Mouse (Mus musculus): ENCODE measurements at regions not wholly inside any gene's neighbourhood (a gene's known extent, or its start where the extent isn't known, plus 50 kb on each side); places are given as distances from the start of the nearest gene placed in this dataset.

DNA sequence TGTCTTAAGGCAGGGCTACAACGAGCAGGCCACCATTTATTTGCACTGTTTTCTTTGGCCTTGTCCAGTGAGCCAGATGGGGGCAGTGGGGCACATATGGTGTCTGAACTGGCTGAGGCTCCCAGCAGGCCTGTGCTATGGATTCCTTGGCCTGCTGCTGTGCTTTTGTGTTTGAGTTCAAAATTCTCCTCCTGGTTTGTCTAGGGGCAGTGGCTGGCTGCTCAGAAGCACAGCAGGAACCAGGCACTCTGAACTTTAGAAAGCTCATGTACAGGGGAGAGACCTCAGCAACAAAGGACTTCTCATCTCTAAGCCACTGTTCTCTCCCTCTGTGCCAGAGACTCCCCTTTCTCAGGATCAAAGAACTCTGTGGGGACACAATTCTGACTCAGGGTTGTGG lies 370.9 kb downstream of the Bckdhb start:
- no peak for DNase-seq (ENCODE audit: low spot score in 2 of 2)

DNA sequence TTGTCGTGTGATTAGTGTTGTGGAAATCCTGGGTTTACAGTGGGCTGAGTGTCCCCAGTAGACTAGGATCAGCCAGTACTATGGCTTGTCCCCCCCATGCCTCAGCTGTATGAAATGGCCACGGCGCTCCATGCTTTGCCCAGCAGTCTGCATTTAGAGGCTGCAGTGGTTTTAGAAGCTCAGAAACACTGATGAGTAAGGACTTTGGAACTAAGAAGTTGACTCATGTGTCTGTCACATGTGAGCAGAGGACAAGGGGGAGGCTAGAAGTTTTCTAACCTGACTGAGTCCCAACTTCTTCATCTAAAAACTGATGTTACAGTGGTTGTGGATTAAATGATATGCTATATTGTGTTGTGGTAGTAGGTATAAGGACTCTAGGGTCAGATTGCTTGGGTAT lies 371.5 kb downstream of the Bckdhb start:
- DNase-seq (ENCODE audit: low spot score in 2 of 2), result no peak

DNA sequence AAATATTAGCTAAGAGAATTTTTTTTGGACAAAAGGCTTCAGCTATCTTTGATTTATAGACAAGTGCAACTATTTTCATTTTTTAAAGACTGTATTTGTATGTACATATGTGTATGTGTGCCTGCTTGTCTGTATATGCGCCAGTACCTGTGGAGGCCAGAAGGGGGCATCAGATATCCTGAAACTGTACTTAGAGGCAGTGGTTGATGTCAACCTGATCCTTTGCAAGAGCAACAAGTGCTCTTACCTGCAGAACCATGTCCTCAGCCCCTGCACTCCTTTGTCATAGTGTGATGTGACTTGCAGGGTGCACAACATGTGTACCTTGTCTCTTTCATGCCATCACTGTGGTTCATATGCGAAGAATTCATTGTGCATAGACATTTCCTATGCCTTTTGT lies 379.5 kb downstream of the Bckdhb start:
- no peak for DNase-seq (ENCODE audit: low spot score in 2 of 2)

DNA sequence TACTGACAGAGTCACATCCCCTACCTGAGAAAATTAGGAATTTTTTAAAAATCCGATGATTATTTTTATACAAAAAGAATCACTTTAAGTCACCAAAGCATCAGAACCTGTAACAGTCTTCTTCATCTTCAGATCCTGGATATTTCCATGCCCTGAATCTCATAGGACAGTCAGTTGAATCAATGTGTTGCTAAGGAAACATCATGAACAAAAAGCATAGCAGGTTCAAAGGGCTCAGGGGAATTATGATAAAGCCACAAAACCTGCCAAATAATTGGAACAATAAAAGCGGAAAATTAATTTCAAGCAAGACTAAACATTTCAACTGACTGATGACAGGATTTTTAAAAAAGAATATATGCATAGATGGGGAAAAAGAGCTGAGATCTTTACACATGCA lies 393.9 kb downstream of the Bckdhb start:
- no peak for DNase-seq (ENCODE audit: low spot score in 2 of 2)

DNA sequence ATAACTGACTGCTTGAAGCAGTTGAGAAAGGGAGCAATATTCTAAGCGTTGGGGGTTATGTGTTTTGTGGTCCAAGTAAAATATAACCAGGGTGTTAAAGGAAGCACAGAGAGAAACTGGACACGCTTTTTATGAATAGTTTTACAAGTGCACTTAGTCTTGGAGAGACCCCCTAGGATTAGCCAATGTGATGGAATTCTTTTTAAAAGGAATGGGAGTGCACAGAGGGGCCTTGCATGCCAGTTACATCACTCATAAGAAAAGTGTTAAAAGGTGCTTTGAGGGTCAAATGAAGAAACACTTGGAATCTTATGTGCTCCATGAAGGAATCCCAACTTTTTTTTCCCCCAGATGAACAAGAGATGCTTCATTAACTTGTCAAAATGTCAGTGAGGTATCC lies 394.4 kb downstream of the Bckdhb start:
- DNase-seq (ENCODE audit: low spot score in 2 of 2), result no peak

DNA sequence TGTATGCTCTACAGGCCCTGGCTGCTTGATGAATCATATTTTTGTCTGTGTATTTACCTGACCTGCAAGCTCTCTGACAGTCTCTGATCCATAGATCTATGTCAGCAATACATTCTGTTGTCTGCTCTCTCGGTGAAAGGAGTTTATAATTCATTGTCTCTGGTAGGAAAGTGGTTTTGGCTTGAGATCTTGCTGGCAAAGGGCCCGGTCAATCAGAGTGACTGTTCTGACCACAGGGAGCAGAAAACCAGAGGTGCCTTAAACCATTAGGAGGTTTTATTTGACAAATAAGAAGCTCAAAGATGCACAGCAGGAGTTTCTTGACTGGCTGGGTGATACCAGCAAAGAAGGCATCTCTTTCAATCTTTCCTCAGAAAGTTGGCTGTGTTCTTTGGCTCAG lies 398.2 kb downstream of the Bckdhb start:
- no peak for DNase-seq (ENCODE audit: low spot score in 2 of 2)

DNA sequence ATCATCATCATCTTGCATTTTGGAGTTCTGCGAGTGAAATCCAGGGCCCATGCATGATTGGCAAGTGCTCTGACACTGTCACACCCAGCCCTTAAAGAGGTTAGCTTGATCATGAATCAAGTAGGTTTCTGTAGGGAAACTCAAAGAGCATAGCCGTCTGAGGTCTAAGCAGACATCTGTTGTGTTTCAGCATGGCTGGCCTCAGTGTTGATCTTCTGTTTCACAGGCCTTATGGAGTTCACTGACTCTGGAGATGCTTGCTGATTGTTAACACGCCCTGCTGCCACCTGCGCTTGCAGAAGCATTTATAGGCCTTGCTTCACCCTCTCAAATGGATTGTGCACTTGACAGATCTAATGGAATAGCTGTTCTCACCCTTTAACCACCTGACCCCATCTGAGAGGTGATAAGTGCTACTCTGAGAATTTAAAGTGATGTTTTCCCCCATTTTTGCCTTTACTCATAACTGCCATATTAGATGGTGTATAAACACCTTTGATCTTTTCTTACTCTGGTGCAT lies 406.2 kb downstream of the Bckdhb start:
- no peak for DNase-seq (ENCODE audit: low spot score in 2 of 2)

DNA sequence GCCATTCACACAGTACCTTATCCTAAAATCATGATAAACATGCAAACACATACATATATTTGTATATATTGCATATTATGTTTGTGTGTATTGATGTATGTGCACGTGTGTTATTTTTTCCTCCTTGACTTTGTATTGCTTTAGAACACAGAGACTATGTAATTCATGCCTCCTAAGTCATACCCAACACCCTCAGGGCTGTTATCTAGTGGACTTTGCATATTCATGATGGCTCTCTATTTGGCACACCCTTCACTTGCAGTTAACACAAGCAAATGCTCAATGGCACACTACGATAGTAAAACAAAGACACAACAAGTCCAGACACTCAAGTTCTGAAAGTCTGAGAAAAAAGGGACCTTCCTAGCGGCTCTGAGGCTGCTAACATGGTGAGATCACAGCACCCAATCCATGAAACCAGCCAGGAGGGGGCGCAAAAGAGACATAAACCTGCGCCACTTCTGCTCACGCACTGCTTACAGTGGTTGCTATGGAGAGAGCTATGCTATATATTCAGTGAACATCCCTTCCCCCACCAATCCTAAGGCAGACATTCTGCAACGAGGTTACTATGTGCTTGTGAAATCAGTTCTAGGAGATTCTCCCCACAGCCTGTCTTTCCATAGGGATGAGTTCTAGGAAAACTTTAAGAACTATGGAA lies 418.6 kb downstream of the Bckdhb start:
- DNase-seq (ENCODE audit: low spot score in 2 of 2), result peak; percentile 52 to 81

DNA sequence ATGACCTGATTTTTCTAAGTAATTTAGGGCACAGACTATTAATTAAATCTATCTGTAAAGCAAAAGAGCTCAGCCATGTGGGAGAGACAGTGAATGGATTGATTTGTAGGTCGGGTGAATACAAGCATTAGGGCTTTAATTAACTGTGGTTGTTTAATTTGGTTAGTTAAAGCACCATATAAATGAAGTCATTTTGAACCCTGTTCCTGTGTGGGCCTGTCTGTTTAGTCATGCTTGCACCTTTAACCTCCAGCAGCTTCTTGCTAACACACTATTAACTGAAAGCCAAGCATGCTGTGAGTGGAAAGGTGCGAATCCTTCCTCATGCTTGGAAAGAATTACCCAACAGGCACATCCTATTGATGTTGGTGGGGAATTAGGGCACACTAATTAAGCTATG lies 425.3 kb downstream of the Bckdhb start:
- no peak for DNase-seq (ENCODE audit: low spot score in 2 of 2)

DNA sequence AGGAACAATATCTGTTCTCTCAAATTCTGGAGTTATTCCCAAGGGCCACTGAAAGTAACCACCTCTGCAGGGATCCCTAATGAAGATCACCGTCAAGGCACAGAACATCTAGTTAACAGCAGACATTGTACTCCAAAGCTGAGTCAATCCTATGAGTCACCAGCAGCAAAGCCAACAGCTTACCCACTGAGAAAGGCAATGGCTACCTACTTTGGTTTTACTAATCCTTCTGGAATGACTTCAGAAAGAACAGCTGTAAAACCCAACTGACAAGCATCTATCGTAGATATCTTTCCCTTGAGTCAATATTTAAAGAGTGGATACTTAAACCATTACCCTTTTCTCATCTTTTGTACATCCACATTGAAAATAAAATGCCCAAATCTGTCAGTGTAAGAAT lies 429.5 kb downstream of the Bckdhb start:
- no peak for DNase-seq (ENCODE audit: low spot score in 2 of 2)

DNA sequence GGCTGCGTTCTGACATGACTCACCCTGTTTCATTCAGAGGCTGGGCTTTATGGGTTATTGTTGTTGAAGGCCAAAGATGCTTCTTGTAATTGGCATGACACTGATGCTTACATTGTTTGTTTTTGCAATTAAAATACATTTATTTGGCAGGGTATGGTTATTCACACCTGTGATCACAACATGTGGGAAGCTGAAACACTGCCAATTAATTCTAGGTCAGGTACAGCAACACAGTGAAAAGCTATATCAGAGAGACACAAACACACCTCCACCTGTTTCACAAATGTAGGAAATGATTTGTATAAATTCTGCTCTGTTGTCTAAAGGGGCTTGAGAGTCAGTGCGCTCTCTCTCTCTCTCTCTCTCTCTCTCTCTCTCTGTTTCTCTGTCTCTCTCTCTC lies 431.2 kb downstream of the Bckdhb start:
- DNase-seq (ENCODE audit: low spot score in 2 of 2), result no peak

DNA sequence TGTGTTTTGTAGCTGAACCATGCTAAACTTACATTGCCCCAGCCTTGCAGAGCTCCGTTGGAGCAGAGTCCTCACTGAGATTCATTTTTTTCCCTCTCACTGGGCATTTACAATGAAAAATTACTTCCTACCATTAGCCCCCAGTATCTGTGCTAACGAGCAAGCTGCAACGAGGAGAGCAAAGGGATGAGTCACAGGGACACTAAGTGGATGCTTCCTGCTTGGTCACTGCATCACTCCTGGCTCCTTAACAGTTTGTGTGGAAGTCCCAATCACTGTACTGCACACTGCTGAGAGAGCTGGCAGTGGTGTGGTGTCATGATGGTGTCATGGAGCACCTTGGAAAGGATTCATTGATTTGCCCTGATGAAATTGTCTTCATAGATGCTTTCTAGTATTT lies 434.9 kb downstream of the Bckdhb start:
- DNase-seq (ENCODE audit: low spot score in 2 of 2), result no peak

DNA sequence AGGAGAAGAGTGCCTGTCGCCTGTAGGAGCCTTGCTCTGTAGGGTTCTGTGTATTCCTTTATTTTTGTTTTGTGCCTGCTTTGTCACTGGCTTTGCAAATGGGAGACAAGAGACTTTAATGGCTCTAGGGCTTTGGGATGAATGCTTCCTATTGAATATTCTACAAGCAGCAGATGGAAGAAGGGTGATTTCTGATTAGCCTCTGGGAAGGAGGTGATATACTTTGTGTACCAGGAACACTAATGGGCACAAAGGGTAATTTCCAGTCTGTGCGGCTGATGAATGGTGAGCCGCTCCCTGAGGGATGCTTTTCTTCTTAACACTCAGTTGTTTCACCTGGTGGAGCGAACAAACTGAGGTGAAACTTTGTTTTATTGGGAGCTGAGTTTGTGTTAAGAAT lies 435.5 kb downstream of the Bckdhb start:
- no peak for DNase-seq (ENCODE audit: low spot score in 2 of 2)

DNA sequence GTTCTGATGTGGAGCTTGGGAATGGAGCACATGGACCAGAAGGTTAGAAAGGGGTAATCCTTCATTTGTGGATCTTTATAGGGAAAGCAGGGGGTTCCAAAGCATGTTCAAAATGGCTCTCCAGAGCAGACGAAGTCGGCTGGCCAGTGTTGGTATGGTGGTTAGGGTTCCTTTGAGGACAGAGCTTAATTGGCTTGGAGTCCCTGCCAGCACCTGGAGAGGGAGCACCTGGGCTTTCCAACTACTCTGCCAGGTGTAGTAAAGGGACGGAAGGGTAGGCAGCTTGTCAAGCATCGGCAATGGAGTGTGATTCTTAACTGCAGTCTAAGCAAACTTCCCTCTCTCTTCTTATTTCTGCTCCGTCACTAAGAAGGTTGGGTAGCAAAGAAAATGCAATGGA lies 438.5 kb downstream of the Bckdhb start:
- no peak for DNase-seq (ENCODE audit: low spot score in 2 of 2)

DNA sequence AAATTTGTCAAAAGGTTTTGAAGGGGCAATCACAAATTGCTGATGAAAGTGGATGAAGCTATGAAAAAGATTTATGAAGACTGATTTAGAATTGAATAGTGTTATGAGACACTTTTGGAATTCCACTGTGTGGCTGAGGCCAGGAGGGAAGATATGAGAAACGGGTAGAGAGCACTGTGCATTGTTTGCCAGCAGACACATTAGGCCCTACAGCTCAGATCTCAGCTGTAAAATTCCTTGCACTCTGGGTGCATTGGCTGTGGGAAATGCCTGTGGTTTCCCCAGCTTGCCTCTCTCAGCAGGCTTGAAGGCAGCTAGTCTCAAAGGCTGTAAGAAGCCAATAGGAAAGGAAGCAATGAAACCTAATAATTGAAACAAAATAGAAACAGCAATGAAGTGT lies 444.3 kb downstream of the Bckdhb start:
- no peak for DNase-seq (ENCODE audit: low spot score in 2 of 2)

DNA sequence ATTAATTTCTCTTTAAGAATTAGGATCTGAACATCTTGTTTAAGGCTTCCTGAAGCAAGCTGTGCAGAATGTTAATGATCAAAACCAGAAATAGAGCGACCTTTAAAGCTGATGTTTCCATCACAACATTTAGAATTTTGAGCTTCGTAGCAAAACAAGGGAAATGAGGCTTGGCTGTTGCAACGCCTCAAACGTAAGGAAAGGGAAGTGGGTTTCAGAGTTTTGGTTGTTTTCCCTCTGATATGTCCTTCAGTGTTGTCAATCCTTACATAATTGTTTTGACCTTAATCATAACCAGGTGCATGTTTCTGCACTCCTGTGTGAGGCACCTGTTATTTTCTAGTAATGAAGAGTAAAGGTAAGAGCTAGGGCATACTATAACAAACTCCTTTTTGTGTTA lies 445.3 kb downstream of the Bckdhb start:
- DNase-seq (ENCODE audit: low spot score in 2 of 2), result no peak

DNA sequence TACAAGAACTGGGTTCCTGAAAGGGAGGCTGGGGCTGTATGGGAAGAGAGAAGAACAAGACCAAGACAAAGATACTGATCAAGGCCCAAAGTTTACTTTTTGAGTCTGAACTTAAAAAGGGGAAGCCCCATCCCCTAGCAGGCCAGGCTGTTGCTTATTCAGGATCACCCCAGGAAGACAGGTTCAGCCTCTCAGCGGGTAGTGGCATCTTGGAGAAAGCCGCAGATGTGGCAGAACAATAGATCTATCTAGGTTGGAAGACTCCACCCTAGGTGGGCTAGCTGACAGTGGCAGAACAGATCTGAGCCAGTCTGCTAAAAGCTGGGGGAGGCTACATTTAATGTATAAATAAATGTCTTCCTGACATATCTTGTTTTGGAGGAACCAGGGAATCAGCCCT lies 450.8 kb downstream of the Bckdhb start:
- no peak for DNase-seq (ENCODE audit: low spot score in 2 of 2)

DNA sequence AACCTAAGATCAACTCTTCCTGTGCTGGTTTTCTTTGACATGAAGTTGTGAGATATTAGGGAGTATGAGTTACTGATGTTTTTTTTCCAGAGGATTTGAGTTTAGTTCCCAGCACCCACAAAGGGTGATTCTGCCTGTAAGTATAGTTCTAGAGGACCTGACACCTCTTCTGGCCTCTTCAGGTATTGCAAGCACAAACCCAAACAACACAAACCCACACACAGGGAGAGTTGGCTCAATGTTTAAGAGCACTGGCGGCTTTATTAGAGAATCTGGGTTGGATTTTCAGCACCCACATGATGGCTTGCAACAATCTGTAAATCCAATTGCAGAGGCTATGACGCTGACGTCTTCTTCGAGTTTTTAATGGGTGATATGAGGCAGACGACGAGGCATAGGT lies 451.7 kb downstream of the Bckdhb start:
- no peak for DNase-seq (ENCODE audit: low spot score in 2 of 2)

DNA sequence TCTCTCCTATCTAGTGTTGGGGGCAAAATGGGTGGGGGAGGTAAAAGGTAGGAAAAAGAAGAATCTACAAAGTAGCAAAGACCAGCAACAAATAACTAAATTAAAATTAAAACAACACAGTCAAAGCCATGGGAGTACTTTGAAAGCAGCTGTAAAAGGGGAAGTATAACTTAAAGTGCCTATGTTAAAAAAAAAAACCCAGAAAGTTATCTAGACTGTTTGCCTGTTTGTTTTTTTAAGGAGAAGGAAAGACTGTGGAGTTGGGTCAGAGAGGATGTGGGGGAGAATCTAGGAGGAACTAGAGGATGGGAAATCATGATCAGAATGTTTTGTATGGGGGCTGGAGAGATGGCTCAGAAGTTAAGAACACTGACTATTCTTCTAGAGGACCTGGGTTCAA lies 457.0 kb downstream of the Bckdhb start:
- DNase-seq (ENCODE audit: low spot score in 2 of 2), result no peak

DNA sequence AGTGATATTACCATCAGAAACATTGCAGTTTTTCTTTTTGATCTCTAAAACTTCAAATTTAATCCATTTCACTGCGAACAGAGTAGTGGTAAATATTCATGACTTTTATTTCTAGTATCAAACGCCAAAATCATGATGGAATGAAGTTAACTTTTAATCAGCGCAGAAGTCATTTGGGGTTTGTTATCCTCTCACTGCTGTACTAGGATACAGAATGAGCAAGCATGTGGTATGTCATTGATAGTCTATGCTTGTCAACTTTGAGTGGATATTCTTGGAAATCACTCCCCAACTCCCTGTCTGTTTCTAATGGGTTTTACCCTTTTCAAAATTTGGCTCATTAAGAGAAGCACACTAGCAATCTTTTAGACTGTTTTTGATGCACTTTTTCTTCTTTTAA lies 464.9 kb downstream of the Bckdhb start:
- no peak for DNase-seq (ENCODE audit: low spot score in 2 of 2)

DNA sequence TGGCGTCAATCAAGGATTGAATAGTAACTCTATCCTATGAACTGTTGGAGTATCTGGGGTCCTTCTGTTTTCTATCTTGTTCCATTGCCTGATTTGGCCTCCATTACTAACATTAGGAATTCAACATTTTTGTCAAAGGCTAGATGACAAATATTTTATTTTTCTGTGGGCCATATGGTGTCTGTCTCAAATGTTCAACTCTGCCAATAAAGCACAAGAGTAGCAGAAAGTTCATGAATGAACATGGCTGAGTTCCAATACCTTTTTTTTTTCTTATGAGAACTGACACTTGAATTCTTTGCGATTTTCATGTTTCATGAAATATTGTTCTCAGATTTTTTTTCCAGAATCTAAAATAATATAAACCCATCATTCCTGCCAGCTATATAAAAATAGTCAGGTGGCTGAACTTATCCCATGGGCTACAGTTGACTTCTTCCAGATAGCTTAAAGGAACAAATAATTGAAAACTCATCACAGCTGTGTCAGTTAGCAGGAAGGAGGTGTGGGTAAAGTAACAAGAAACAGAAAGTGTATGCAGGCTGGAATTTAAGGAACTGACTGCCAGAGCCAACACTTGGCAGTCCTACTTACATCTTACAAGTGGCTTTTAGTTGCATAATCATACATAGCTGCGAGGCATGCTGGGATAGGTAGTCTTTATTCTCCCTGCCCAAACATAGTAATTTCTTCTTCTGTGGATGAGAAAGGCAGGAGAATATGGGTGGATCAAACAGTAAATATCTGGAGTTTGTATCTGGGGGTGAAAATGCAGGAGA lies 469.8 kb downstream of the Bckdhb start:
- DNase-seq (ENCODE audit: low spot score in 2 of 2), result no peak

DNA sequence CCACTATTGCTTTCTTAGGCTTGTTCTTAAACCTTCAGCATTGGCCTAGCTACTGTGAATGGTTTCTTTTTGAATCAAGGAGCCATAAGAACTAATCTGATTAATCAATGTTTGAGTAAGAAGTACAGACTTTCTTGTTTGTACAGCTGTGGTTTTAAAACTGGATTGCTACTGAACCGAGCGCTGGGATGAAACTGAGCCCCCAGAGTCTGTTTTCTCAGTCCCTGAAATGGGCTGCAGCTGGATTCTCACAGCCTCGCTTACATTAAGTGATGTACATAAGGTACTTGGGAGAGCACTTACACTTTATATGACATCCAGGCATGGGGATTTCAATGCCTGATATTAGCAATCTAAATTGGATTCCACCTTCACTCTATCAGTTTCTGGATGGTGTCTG lies 474.5 kb downstream of the Bckdhb start:
- no peak for DNase-seq (ENCODE audit: low spot score in 2 of 2)
